Mouse (Mus musculus): ENCODE results near the gene Erbb2. TPM values are rescaled to one million over a fixed set of nuclear protein-coding genes. Genes with fewer than 3 reads are reported as not detected.
A peak's percentile ranks its signal among the peaks of the same experiment; 100 is the strongest.

Gene Erbb2
- polyA plus RNA-seq, 1 experiment: 105 TPM

- Histone ChIP-seq H3K36me3 (ENCODE audit: control insufficient read depth, insufficient read depth, low read length) (peaks cover 20% of the 10 kb centered on the region), H3K27me3 (ENCODE audit: control insufficient read depth, insufficient read depth, low read length) (no peaks in the 10 kb centered on the region), H3K4me1 (ENCODE audit: control insufficient read depth, insufficient read depth, insufficient read length, low read length) (peaks cover 21% of the 10 kb centered on the region; the same call in 1 of the 2 replicates), H3K4me3 (ENCODE audit: low read depth, low read length) (peak overlapping the region; percentile 72), H3K27ac (ENCODE audit: insufficient read depth, low read depth, low read length) (peak overlapping the region; percentile 91)
- 9% methylated on average over 7 of the region's 7 CpGs for WGBS
- TF ChIP-seq POLR2A (IDR thresholded peaks at IDR 0.05; ENCODE audit: low read depth, low read length) (no peak), CTCF (IDR thresholded peaks at IDR 0.05; ENCODE audit: extremely low read depth, insufficient read length, insufficient replicate concordance, low read depth, low read length) (no peak)
Observed at GRCm38 (mm10) chr11:98447475-98447834, 35.2 kb downstream of the Erbb2 start.

- Histone ChIP-seq H3K4me1 (ENCODE audit: control insufficient read depth, insufficient read depth, insufficient read length, low read length) (peaks cover 21% of the 10 kb centered on the region; the same call in 1 of the 2 replicates), H3K27me3 (ENCODE audit: control insufficient read depth, insufficient read depth, low read length) (no peaks in the 10 kb centered on the region), H3K36me3 (ENCODE audit: control insufficient read depth, insufficient read depth, low read length) (peaks cover 27% of the 10 kb centered on the region), H3K4me3 (ENCODE audit: low read depth, low read length) (peak overlapping the region; percentile 72), H3K27ac (ENCODE audit: insufficient read depth, low read depth, low read length) (peak overlapping the region; percentile 91)
- 19% methylated on average over 13 of the region's 13 CpGs for WGBS
- TF ChIP-seq POLR2A (IDR thresholded peaks at IDR 0.05; ENCODE audit: low read depth, low read length) (0 out of 2 replicates have a peak, but pooled peaks have one; percentile 16), CTCF (IDR thresholded peaks at IDR 0.05; ENCODE audit: extremely low read depth, insufficient read length, insufficient replicate concordance, low read depth, low read length) (no peak)
Observed at GRCm38 (mm10) chr11:98448191-98448790, 36.0 kb downstream of the Erbb2 start.

GRCm38 (mm10) chr11:98449419-98449818 is 37.1 kb downstream of the Erbb2 start:
- peaks cover 21% of the 10 kb centered on the region; the same call in 1 of the 2 replicates for H3K4me1 ChIP-seq (ENCODE audit: control insufficient read depth, insufficient read depth, insufficient read length, low read length)
- H3K36me3 ChIP-seq (ENCODE audit: control insufficient read depth, insufficient read depth, low read length): peaks cover 38% of the 10 kb centered on the region
- 31% methylated on average over 3 of the region's 3 CpGs for WGBS
- peak overlapping the region; percentile 72 for H3K4me3 ChIP-seq (ENCODE audit: low read depth, low read length)
- peak overlapping the region; percentile 32 for H3K27ac ChIP-seq (ENCODE audit: insufficient read depth, low read depth, low read length)
- TF ChIP-seq POLR2A (IDR thresholded peaks at IDR 0.05; ENCODE audit: low read depth, low read length) (no peak), CTCF (IDR thresholded peaks at IDR 0.05; ENCODE audit: extremely low read depth, insufficient read length, insufficient replicate concordance, low read depth, low read length) (no peak)
- H3K27me3 ChIP-seq (ENCODE audit: control insufficient read depth, insufficient read depth, low read length): no peaks in the 10 kb centered on the region

GRCm38 (mm10) chr11:98449921-98450771 is 37.9 kb downstream of the Erbb2 start:
- no peaks in the 10 kb centered on the region for H3K27me3 ChIP-seq (ENCODE audit: control insufficient read depth, insufficient read depth, low read length)
- H3K4me1 ChIP-seq (ENCODE audit: control insufficient read depth, insufficient read depth, insufficient read length, low read length): peaks cover 21% of the 10 kb centered on the region; the same call in 1 of the 2 replicates
- peak overlapping the region; percentile 32; the same call in 1 of the 2 replicates for H3K27ac ChIP-seq (ENCODE audit: insufficient read depth, low read depth, low read length)
- H3K4me3 ChIP-seq (ENCODE audit: low read depth, low read length): peak overlapping the region; percentile 72
- peaks cover 46% of the 10 kb centered on the region for H3K36me3 ChIP-seq (ENCODE audit: control insufficient read depth, insufficient read depth, low read length)
- TF ChIP-seq CTCF (IDR thresholded peaks at IDR 0.05; ENCODE audit: extremely low read depth, insufficient read length, insufficient replicate concordance, low read depth, low read length) (no peak), POLR2A (IDR thresholded peaks at IDR 0.05; ENCODE audit: low read depth, low read length) (no peak)
- WGBS: 25% methylated on average over 20 of the region's 20 CpGs

GRCm38 (mm10) chr11:98455484-98455883 is 43.2 kb downstream of the Erbb2 start:
- TF ChIP-seq POLR2A (IDR thresholded peaks at IDR 0.05; ENCODE audit: low read depth, low read length) (no peak), CTCF (IDR thresholded peaks at IDR 0.05; ENCODE audit: extremely low read depth, insufficient read length, insufficient replicate concordance, low read depth, low read length) (peak; percentile 49; the same call in 1 of the 2 replicates)
- peaks cover 53% of the 10 kb centered on the region for H3K36me3 ChIP-seq (ENCODE audit: control insufficient read depth, insufficient read depth, low read length)
- peaks cover 10% of the 10 kb centered on the region for H3K4me1 ChIP-seq (ENCODE audit: control insufficient read depth, insufficient read depth, insufficient read length, low read length)
- WGBS: 79% methylated on average over 4 of the region's 4 CpGs
- no peak overlapping the region for H3K27ac ChIP-seq (ENCODE audit: insufficient read depth, low read depth, low read length)
- no peaks in the 10 kb centered on the region for H3K27me3 ChIP-seq (ENCODE audit: control insufficient read depth, insufficient read depth, low read length)
- no peak overlapping the region for H3K4me3 ChIP-seq (ENCODE audit: low read depth, low read length)

GRCm38 (mm10) chr11:98456545-98456944 is 44.3 kb downstream of the Erbb2 start:
- TF ChIP-seq CTCF (IDR thresholded peaks at IDR 0.05; ENCODE audit: extremely low read depth, insufficient read length, insufficient replicate concordance, low read depth, low read length) (no peak), POLR2A (IDR thresholded peaks at IDR 0.05; ENCODE audit: low read depth, low read length) (no peak)
- 44% methylated on average over 5 of the region's 5 CpGs for WGBS
- Histone ChIP-seq H3K4me3 (ENCODE audit: low read depth, low read length) (no peak overlapping the region), H3K36me3 (ENCODE audit: control insufficient read depth, insufficient read depth, low read length) (peaks cover 42% of the 10 kb centered on the region), H3K4me1 (ENCODE audit: control insufficient read depth, insufficient read depth, insufficient read length, low read length) (peaks cover 8% of the 10 kb centered on the region), H3K27me3 (ENCODE audit: control insufficient read depth, insufficient read depth, low read length) (no peaks in the 10 kb centered on the region), H3K27ac (ENCODE audit: insufficient read depth, low read depth, low read length) (no peak overlapping the region)

- peak overlapping the region; percentile 45; the same call in 1 of the 2 replicates for H3K27ac ChIP-seq (ENCODE audit: insufficient read depth, low read depth, low read length)
- H3K4me1 ChIP-seq (ENCODE audit: control insufficient read depth, insufficient read depth, insufficient read length, low read length): peaks cover 8% of the 10 kb centered on the region
- no peaks in the 10 kb centered on the region for H3K27me3 ChIP-seq (ENCODE audit: control insufficient read depth, insufficient read depth, low read length)
- 14% methylated on average over 9 of the region's 9 CpGs for WGBS
- H3K36me3 ChIP-seq (ENCODE audit: control insufficient read depth, insufficient read depth, low read length): peaks cover 38% of the 10 kb centered on the region
- no peak for TF ChIP-seq CTCF (IDR thresholded peaks at IDR 0.05; ENCODE audit: extremely low read depth, insufficient read length, insufficient replicate concordance, low read depth, low read length)
- no peak for TF ChIP-seq POLR2A (IDR thresholded peaks at IDR 0.05; ENCODE audit: low read depth, low read length)
- peak overlapping the region; percentile 92 for H3K4me3 ChIP-seq (ENCODE audit: low read depth, low read length)
Observed at GRCm38 (mm10) chr11:98456945-98457344, 44.7 kb downstream of the Erbb2 start.

Data from small intestine, adult 2 months (tissue).